Mouse (Mus musculus): ENCODE measurements around the gene Xrcc5.

Xrcc5 gene

GRCm38 (mm10) chr1:72406505-72407079 lies 99.4 kb downstream of the Xrcc5 start:
- ChIA-PET POLR2A (no interaction called here), CTCF (no interaction called here)

- CTCF ChIA-PET, result no interaction called here
- POLR2A ChIA-PET, result interaction anchor here in 1 of 4 experiments (0.5 kb wide), 1 partner anchor 214 kb away, joined by 4 read pairs; no protein-coding TSS in a partner anchor
Observed at GRCm38 (mm10) chr1:72409936-72410335, 102.7 kb downstream of the Xrcc5 start.

- ChIA-PET POLR2A (no interaction called here), CTCF (no interaction called here)
Observed at GRCm38 (mm10) chr1:72411108-72411507, 103.9 kb downstream of the Xrcc5 start.

GRCm38 (mm10) chr1:72413205-72413604 lies 106.0 kb downstream of the Xrcc5 start:
- CTCF ChIA-PET, result no interaction called here
- POLR2A ChIA-PET, result no interaction called here

- POLR2A ChIA-PET, result interaction anchor here in 1 of 4 experiments (0.6 to 0.8 kb wide), 2 partner anchors 14 to 872 kb away, joined by 4 to 6 read pairs; no protein-coding TSS in a partner anchor
- CTCF ChIA-PET, result no interaction called here
Observed at GRCm38 (mm10) chr1:72414133-72414532, 106.9 kb downstream of the Xrcc5 start.

- ChIA-PET POLR2A (interaction anchor here in 1 of 4 experiments (0.6 to 0.8 kb wide), 2 partner anchors 14 to 871 kb away, joined by 4 to 6 read pairs; no protein-coding TSS in a partner anchor), CTCF (no interaction called here)
Observed at GRCm38 (mm10) chr1:72414561-72415253, 107.5 kb downstream of the Xrcc5 start.

- POLR2A ChIA-PET, result no interaction called here
- CTCF ChIA-PET, result interaction anchor here in 1 of 4 experiments (0.6 kb wide), 1 partner anchor 617 kb away, joined by 3 read pairs; no protein-coding TSS in a partner anchor
Observed at GRCm38 (mm10) chr1:72418744-72419655, 111.8 kb downstream of the Xrcc5 start.

- CTCF ChIA-PET, result interaction anchor here in 1 of 4 experiments (0.6 kb wide), 1 partner anchor 251 kb away, joined by 3 read pairs; no protein-coding TSS in a partner anchor
- POLR2A ChIA-PET, result interaction anchor here in 3 of 4 experiments (0.6 kb wide), 3 partner anchors 108 to 626 kb away, joined by 3 to 9 read pairs (median 4); no protein-coding TSS in a partner anchor
Observed at GRCm38 (mm10) chr1:72420220-72420619, 113.0 kb downstream of the Xrcc5 start.

- ChIA-PET CTCF (no interaction called here), POLR2A (no interaction called here)
Observed at GRCm38 (mm10) chr1:72422121-72422520, 114.9 kb downstream of the Xrcc5 start.

- ChIA-PET POLR2A (interaction anchor here in 1 of 4 experiments (0.7 kb wide), 1 partner anchor 286 kb away, joined by 4 read pairs; no protein-coding TSS in a partner anchor), CTCF (interaction anchor here in 2 of 4 experiments (0.6 to 0.7 kb wide), 2 partner anchors 139 to 178 kb away, joined by 3 to 6 read pairs; no protein-coding TSS in a partner anchor)
Observed at GRCm38 (mm10) chr1:72426456-72426855, 119.2 kb downstream of the Xrcc5 start.

- ChIA-PET POLR2A (interaction anchor here in 1 of 4 experiments (1.1 to 1.6 kb wide), 3 partner anchors 11 to 38 kb away, joined by 3 to 4 read pairs (median 3); no protein-coding TSS in a partner anchor), CTCF (interaction anchor here in 1 of 4 experiments (0.6 kb wide), 1 partner anchor 24 kb away, joined by 4 read pairs; no protein-coding TSS in a partner anchor)
Observed at GRCm38 (mm10) chr1:72428526-72428925, 121.3 kb downstream of the Xrcc5 start.

GRCm38 (mm10) chr1:72429107-72429807 lies 122.0 kb downstream of the Xrcc5 start:
- POLR2A ChIA-PET, result interaction anchor here in 1 of 4 experiments (1.1 to 1.6 kb wide), 2 partner anchors 12 to 15 kb away, joined by 3 to 4 read pairs; no protein-coding TSS in a partner anchor
- CTCF ChIA-PET, result interaction anchor here in 1 of 4 experiments (0.6 kb wide), 1 partner anchor 25 kb away, joined by 4 read pairs; no protein-coding TSS in a partner anchor

- POLR2A ChIA-PET, result interaction anchor here in 1 of 4 experiments (0.5 to 0.8 kb wide), 2 partner anchors 40 to 116 kb away, joined by 3 read pairs; no protein-coding TSS in a partner anchor
- CTCF ChIA-PET, result no interaction called here
Observed at GRCm38 (mm10) chr1:72432579-72432978, 125.4 kb downstream of the Xrcc5 start.

- CTCF ChIA-PET, result no interaction called here
Observed at GRCm38 (mm10) chr1:72434510-72434909, 127.3 kb downstream of the Xrcc5 start.

GRCm38 (mm10) chr1:72436967-72437366 lies 129.7 kb downstream of the Xrcc5 start:
- CTCF ChIA-PET, result no interaction called here
- POLR2A ChIA-PET, result no interaction called here

More at GRCm38 (mm10) chr1:72434510-72434909, 127.3 kb downstream of the Xrcc5 start:
- POLR2A ChIA-PET, result no interaction called here

GRCm38 (mm10) chr1:72439146-72439545 lies 131.9 kb downstream of the Xrcc5 start:
- ChIA-PET POLR2A (no interaction called here), CTCF (no interaction called here)

GRCm38 (mm10) chr1:72442747-72443146 lies 135.5 kb downstream of the Xrcc5 start:
- CTCF ChIA-PET, result no interaction called here
- POLR2A ChIA-PET, result no interaction called here
